Mouse (Mus musculus): ENCODE data around the gene Arhgap32. TPM values are rescaled to one million over a fixed set of nuclear protein-coding genes. Genes with fewer than 3 reads are reported as not detected.

Gene Arhgap32
- polyA plus RNA-seq, 1 experiment from 2014 or later, result 8.8 TPM

DNA sequence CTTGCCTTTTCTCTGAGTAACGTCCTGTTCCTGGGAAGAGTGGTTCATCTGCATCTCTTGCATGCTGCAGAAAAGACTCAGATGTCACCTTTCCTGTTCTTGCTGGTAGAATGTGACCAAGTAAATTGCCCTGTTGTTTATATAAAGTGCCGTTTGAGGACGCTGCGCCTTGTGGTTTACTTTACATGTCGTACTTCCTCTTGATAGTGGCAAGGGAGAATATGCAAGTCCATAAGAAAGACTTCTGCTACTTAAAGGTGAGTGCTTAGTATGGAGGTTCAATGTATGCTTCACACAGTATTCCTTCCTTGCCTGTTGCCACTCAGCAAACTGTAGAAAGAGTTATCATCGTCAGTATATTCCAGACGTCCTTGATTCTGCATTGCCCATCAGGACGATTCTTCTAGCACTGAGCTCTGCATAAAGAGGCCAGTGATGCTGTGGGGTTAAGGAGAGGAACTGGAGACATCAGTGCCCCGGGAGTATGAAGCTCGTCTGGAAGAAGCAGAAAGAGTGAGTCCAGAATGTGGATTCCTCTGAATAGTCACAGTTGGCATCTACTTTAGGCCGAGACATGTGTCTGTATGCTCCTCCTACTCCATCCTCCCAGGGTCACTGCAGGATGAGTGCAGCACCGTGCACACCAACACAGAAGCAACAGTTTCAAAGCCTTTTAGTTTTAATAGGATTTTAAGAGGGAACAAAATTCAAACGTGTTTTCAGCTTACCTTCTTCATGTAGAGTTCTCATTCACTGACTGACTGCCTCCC is 21.4 kb upstream of the Arhgap32 start:
- ATAC-seq (ENCODE audit: low FRiP score, low TSS enrichment), result no peak
- 31% methylated on average over 13 of the region's 13 CpGs for WGBS

GRCm38 (mm10) chr9:32095511-32095910 is 20.4 kb upstream of the Arhgap32 start:
- 0 out of 2 replicates have a peak, but pooled peaks have one; percentile 6 for TF ChIP-seq CTCF (IDR thresholded peaks at IDR 0.05; ENCODE audit: low read depth)
- no peak for TF ChIP-seq EP300 (optimal IDR thresholded peaks at IDR 0.05)
- WGBS, result 72% methylated on average over 4 of the region's 4 CpGs
- Histone ChIP-seq H3K27ac (replicated peaks) (no peak overlapping the region), H3K4me1 (replicated peaks; ENCODE audit: control insufficient read depth, insufficient read depth) (peaks cover 8% of the 10 kb centered on the region), H3K4me3 (ENCODE audit: low read depth, low read length) (no peak overlapping the region), H3K9ac (ENCODE audit: low read length) (no peak overlapping the region), H3K27me3 (ENCODE audit: control insufficient read depth, insufficient read depth, low read length) (no peaks in the 10 kb centered on the region), H3K4me2 (replicated peaks; ENCODE audit: low read depth) (no peak overlapping the region), H3K9me3 (ENCODE audit: control insufficient read depth, low read length) (no peaks in the 10 kb centered on the region), H3K36me3 (ENCODE audit: control insufficient read depth, insufficient read depth, low read length) (no peaks in the 10 kb centered on the region)
- DNase-seq (ENCODE audit: low spot score) (no peak), ATAC-seq (ENCODE audit: low FRiP score, low TSS enrichment) (no peak)

More for the DNA sequence above, 21.4 kb upstream of the Arhgap32 start:
- Histone ChIP-seq H3K36me3 (ENCODE audit: control insufficient read depth, insufficient read depth, low read length) (no peaks in the 10 kb centered on the region), H3K27me3 (ENCODE audit: control insufficient read depth, insufficient read depth, low read length) (no peaks in the 10 kb centered on the region), H3K4me3 (ENCODE audit: low read depth, low read length) (no peak overlapping the region), H3K4me2 (replicated peaks; ENCODE audit: low read depth) (no peak overlapping the region), H3K4me1 (replicated peaks; ENCODE audit: control insufficient read depth, insufficient read depth) (peaks cover 8% of the 10 kb centered on the region), H3K27ac (replicated peaks) (no peak overlapping the region), H3K9ac (ENCODE audit: low read length) (no peak overlapping the region), H3K9me3 (ENCODE audit: control insufficient read depth, low read length) (no peaks in the 10 kb centered on the region)
- TF ChIP-seq EP300 (optimal IDR thresholded peaks at IDR 0.05) (no peak), CTCF (IDR thresholded peaks at IDR 0.05; ENCODE audit: low read depth) (no peak)
- DNase-seq (ENCODE audit: low spot score), result peak; percentile 16

DNA sequence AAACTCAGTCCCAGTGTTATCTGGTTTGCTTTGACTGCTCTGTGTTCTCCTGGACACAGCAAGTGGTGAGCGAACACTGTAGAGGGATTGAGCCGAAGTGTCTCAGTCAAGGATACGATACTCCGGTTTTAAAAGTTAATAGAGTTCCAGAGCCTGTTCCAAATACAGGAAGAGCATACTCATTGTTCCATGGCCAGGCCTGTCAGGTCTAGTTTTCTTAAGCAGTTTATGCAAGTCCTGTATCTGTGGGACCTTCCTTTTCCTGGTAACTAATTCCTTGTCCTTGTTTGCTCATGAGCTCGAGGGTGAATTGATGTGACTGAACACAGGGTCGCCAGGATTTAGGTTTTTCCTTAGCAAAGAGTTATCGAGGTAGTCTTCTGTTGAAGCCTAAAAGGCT is 19.4 kb upstream of the Arhgap32 start:
- H3K4me2 ChIP-seq (replicated peaks; ENCODE audit: low read depth), result 0 out of 2 replicates have a peak overlapping the region, but pooled peaks have one; percentile 18
- H3K4me3 ChIP-seq (ENCODE audit: low read depth, low read length), result no peak overlapping the region
- DNase-seq (ENCODE audit: low spot score), result no peak
- H3K36me3 ChIP-seq (ENCODE audit: control insufficient read depth, insufficient read depth, low read length), result no peaks in the 10 kb centered on the region
- H3K9me3 ChIP-seq (ENCODE audit: control insufficient read depth, low read length), result no peaks in the 10 kb centered on the region
- H3K27me3 ChIP-seq (ENCODE audit: control insufficient read depth, insufficient read depth, low read length), result no peaks in the 10 kb centered on the region
- WGBS, result 42% methylated on average over 7 of the region's 7 CpGs
- H3K9ac ChIP-seq (ENCODE audit: low read length), result no peak overlapping the region
- H3K4me1 ChIP-seq (replicated peaks; ENCODE audit: control insufficient read depth, insufficient read depth), result peaks cover 8% of the 10 kb centered on the region
- TF ChIP-seq CTCF (IDR thresholded peaks at IDR 0.05; ENCODE audit: low read depth), result no peak
- TF ChIP-seq EP300 (optimal IDR thresholded peaks at IDR 0.05), result no peak
- no peak for ATAC-seq (ENCODE audit: low FRiP score, low TSS enrichment)
- H3K27ac ChIP-seq (replicated peaks), result peak overlapping the region; percentile 74

DNA sequence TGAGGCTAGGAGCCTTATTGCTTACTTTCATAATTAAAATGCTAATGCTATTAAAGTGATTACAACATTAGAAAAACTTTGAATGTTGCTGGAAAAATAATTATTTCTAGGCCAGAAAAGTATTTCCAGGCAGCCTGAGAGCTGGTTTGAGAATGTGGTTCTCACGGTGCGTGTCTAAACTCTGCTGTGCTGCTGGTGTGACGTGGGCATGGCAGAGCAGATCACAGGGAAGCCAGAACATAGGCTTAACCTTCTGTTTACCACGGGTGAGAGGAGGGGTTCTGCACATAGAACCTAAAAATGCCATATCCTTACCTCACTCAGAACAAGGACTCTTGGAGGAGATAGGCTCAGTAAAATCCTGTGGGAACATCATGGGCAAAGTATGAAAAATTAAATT is 18.8 kb upstream of the Arhgap32 start:
- TF ChIP-seq CTCF (IDR thresholded peaks at IDR 0.05; ENCODE audit: low read depth) (no peak), EP300 (optimal IDR thresholded peaks at IDR 0.05) (no peak)
- H3K4me2 ChIP-seq (replicated peaks; ENCODE audit: low read depth), result no peak overlapping the region
- DNase-seq (ENCODE audit: low spot score) (no peak), ATAC-seq (ENCODE audit: low FRiP score, low TSS enrichment) (no peak)
- WGBS, result 49% methylated on average over 4 of the region's 4 CpGs
- no peaks in the 10 kb centered on the region for H3K27me3 ChIP-seq (ENCODE audit: control insufficient read depth, insufficient read depth, low read length)
- no peak overlapping the region for H3K4me3 ChIP-seq (ENCODE audit: low read depth, low read length)
- H3K36me3 ChIP-seq (ENCODE audit: control insufficient read depth, insufficient read depth, low read length), result no peaks in the 10 kb centered on the region
- H3K27ac ChIP-seq (replicated peaks), result no peak overlapping the region; the same call in 1 of the 2 replicates
- peaks cover 8% of the 10 kb centered on the region for H3K4me1 ChIP-seq (replicated peaks; ENCODE audit: control insufficient read depth, insufficient read depth)
- H3K9me3 ChIP-seq (ENCODE audit: control insufficient read depth, low read length), result no peaks in the 10 kb centered on the region
- H3K9ac ChIP-seq (ENCODE audit: low read length), result no peak overlapping the region

GRCm38 (mm10) chr9:32098425-32099155 is 17.3 kb upstream of the Arhgap32 start:
- no peak for TF ChIP-seq EP300 (optimal IDR thresholded peaks at IDR 0.05)
- no peak for TF ChIP-seq CTCF (IDR thresholded peaks at IDR 0.05; ENCODE audit: low read depth)
- DNase-seq (ENCODE audit: low spot score) (no peak), ATAC-seq (ENCODE audit: low FRiP score, low TSS enrichment) (no peak)
- Histone ChIP-seq H3K4me1 (replicated peaks; ENCODE audit: control insufficient read depth, insufficient read depth) (peaks cover 2% of the 10 kb centered on the region), H3K9me3 (ENCODE audit: control insufficient read depth, low read length) (no peaks in the 10 kb centered on the region), H3K9ac (ENCODE audit: low read length) (no peak overlapping the region), H3K4me2 (replicated peaks; ENCODE audit: low read depth) (no peak overlapping the region), H3K27me3 (ENCODE audit: control insufficient read depth, insufficient read depth, low read length) (no peaks in the 10 kb centered on the region), H3K36me3 (ENCODE audit: control insufficient read depth, insufficient read depth, low read length) (no peaks in the 10 kb centered on the region), H3K27ac (replicated peaks) (no peak overlapping the region), H3K4me3 (ENCODE audit: low read depth, low read length) (no peak overlapping the region)
- 73% methylated on average over 9 of the region's 9 CpGs for WGBS

DNA sequence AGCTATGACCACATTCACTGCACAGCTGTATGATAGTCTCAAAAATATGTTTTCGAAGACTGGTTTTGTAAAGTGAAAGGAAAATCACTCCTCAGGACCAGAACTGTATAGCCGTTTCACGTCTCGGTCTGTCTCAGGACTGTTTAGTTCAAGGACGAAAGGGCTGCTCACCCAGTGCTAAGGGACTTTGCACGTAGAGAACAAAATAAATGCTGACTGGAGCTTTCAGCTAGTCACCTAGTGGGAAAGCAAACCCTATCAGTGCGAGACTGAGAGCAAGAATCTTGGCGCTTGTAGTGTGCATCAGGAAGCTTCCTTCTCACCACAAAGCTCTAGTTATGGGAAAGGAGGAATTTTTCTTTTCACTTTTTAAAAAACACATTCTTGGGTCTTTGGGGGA is 15.4 kb upstream of the Arhgap32 start:
- no peak overlapping the region for H3K9ac ChIP-seq (ENCODE audit: low read length)
- H3K4me2 ChIP-seq (replicated peaks; ENCODE audit: low read depth), result no peak overlapping the region
- no peak overlapping the region for H3K27ac ChIP-seq (replicated peaks)
- ATAC-seq (ENCODE audit: low FRiP score, low TSS enrichment) (no peak), DNase-seq (ENCODE audit: low spot score) (no peak)
- WGBS, result 82% methylated on average over 8 of the region's 8 CpGs
- H3K36me3 ChIP-seq (ENCODE audit: control insufficient read depth, insufficient read depth, low read length), result no peaks in the 10 kb centered on the region
- no peak overlapping the region for H3K4me3 ChIP-seq (ENCODE audit: low read depth, low read length)
- H3K9me3 ChIP-seq (ENCODE audit: control insufficient read depth, low read length), result no peaks in the 10 kb centered on the region
- H3K4me1 ChIP-seq (replicated peaks; ENCODE audit: control insufficient read depth, insufficient read depth), result peaks cover 2% of the 10 kb centered on the region; the same call in 1 of the 2 replicates
- TF ChIP-seq EP300 (optimal IDR thresholded peaks at IDR 0.05), result no peak
- TF ChIP-seq CTCF (IDR thresholded peaks at IDR 0.05; ENCODE audit: low read depth), result no peak
- no peaks in the 10 kb centered on the region for H3K27me3 ChIP-seq (ENCODE audit: control insufficient read depth, insufficient read depth, low read length)
